Mouse (Mus musculus) liver, adult 2 months (tissue): ENCODE results near the gene Naa11.

Source experiments
- CTCF ChIP-seq: fragments of 200-500 bp; IDR thresholded peaks from 2 replicates; pipeline ENCODE4 v1.5.1; 2011; ENCODE audit warnings: low read depth, low read length, control low read depth
- POLR2A ChIP-seq: fragments of 200-500 bp; IDR thresholded peaks from 2 replicates; pipeline ENCODE4 v1.6.1; 2011; ENCODE audit warnings: low read length, control low read depth; ENCODE audit not compliant: insufficient read depth; ENCODE audit errors: extremely low read depth

DNA sequence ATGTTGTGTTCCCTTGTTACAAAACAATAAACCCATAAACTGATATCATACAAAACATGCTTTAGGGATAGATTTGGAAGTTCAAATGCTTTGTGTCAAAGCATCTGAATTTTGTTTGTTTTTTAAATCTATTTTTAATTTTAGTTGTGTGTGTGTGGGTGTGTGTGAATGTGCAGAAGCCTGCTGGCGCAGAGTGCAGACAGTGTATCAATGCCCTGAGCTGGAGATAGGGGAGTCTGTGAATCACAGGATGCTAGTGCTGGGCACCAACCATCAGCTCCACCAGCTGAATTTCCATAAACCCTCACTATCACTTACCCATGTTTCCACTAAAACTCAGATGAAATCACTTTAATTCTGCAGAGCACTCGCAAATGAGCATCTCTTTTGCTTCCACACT, 40.3 kb upstream of the Naa11 start:
- TF ChIP-seq POLR2A (no peak), CTCF (no peak)
